Mouse (Mus musculus) C2C12 (cell line): ENCODE results near the gene Sh3kbp1. TPM values are rescaled to one million over a fixed set of nuclear protein-coding genes. Genes with fewer than 3 reads are reported as not detected.

Experiments used
- H3K27me3 ChIP-seq: one replicate; pipeline ENCODE4 v1.6.1; 2011; ENCODE audit not compliant: control insufficient read depth, insufficient read depth, insufficient read length
- H3K36me3 ChIP-seq: one replicate; pipeline ENCODE4 v1.6.1; 2011; ENCODE audit not compliant: control insufficient read depth, insufficient read depth
- H3K4me3 ChIP-seq: one replicate; pipeline ENCODE4 v1.5.1; 2011; ENCODE audit warnings: mild to moderate bottlenecking, control low read depth; ENCODE audit not compliant: poor library complexity, insufficient read depth, severe bottlenecking
- H3K79me2 ChIP-seq: one replicate; pipeline ENCODE4 v1.6.1; 2011; ENCODE audit not compliant: control insufficient read depth, insufficient read depth
- H3K79me3 ChIP-seq: one replicate; pipeline ENCODE4 v1.6.1; 2011; ENCODE audit warnings: low read depth, control low read depth
- H3ac ChIP-seq: one replicate; pipeline ENCODE3; 2011; ENCODE audit warnings: low read depth; ENCODE audit not compliant: control insufficient read depth, insufficient read length
- CEBPB ChIP-seq: IDR thresholded peaks from one replicate; pipeline ENCODE4 v1.6.1; 2011; ENCODE audit warnings: low read depth, mild to moderate bottlenecking, control low read depth, moderate library complexity
- CTCF ChIP-seq: IDR thresholded peaks from one replicate; pipeline ENCODE4 v1.5.1; 2011; ENCODE audit not compliant: control insufficient read depth, insufficient read depth, insufficient read length
- FOSL1 ChIP-seq: IDR thresholded peaks from one replicate; pipeline ENCODE4 v1.8.0; 2011; ENCODE audit warnings: mild to moderate bottlenecking, low read length; ENCODE audit not compliant: poor library complexity, insufficient read depth, severe bottlenecking
- MAX ChIP-seq: IDR thresholded peaks from one replicate; pipeline ENCODE4 v1.6.1; 2011; ENCODE audit warnings: mild to moderate bottlenecking, control low read depth
- MYOD1 ChIP-seq: IDR thresholded peaks from one replicate; pipeline ENCODE4 v1.6.1; 2011; ENCODE audit warnings: low read depth; ENCODE audit not compliant: control insufficient read depth, insufficient read length
- MYOG ChIP-seq: IDR thresholded peaks from one replicate; pipeline ENCODE4 v1.6.1; 2011; ENCODE audit not compliant: control insufficient read depth, insufficient read length; ENCODE audit errors: extremely low read depth
- USF1 ChIP-seq: IDR thresholded peaks from one replicate; pipeline ENCODE4 v1.6.1; 2011; ENCODE audit warnings: low read depth, mild to moderate bottlenecking, control low read depth, moderate library complexity
- polyA plus RNA-seq: library from polyadenylated mRNA; unstranded; fragments of >200 nt; fragmentation: generic; extraction: Trizol; gene quantifications from one replicate; pipeline ENCODE4 v1.2.1, GENCODE M21; 2012; ENCODE audit warnings: missing spikeins

Sh3kbp1 gene
- polyA plus RNA-seq, 1 experiment: 46.2 TPM

DNA sequence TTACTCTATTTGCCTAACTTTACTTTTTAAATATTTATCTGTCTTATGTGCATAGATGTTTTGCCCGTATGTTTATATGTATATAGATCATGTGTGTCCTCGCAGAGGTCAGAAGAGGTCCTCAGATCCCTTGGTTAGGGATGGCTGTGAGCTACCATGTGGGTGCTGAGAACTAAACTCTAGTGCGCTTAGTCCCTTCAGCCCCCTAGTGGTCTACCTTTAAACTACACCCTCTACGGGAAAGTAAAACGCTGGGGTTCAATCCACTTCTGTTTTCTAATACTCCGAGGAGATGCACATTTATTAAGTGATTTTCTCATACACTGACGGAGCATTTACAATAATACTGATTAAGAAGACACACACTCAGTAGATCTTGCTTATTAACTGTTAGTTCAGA is 44.3 kb downstream of the Sh3kbp1 start:
- TF ChIP-seq FOSL1 (no peak), MYOG (no peak), CEBPB (no peak), CTCF (no peak), MAX (no peak), MYOD1 (no peak), USF1 (no peak)
- no peak overlapping the region for H3K4me3 ChIP-seq
- peaks cover 6% of the 10 kb centered on the region for H3K79me3 ChIP-seq
- H3ac ChIP-seq: no peak overlapping the region
- peaks cover 16% of the 10 kb centered on the region for H3K79me2 ChIP-seq
- no peaks in the 10 kb centered on the region for H3K27me3 ChIP-seq
- no peaks in the 10 kb centered on the region for H3K36me3 ChIP-seq

DNA sequence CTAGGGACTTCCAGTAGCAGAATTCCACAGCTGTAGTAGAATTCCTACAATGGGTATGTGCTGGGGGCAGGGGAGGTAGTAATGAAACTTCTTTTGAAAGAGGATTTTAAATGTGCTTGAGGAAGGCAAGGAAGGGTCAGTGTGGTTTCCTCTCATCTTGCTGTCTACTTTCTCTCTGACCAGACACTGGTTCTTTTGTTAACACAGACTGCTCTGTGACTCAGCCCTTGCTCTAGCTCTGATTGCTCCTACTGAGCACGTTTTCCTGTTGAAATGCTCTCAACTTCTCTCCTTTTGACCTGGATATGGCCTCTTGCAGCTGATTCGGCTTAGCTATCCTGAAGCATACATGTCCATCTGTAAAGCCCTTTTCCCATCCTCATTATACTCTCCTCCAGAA is 45.4 kb downstream of the Sh3kbp1 start:
- H3K79me2 ChIP-seq: peaks cover 16% of the 10 kb centered on the region
- no peaks in the 10 kb centered on the region for H3K27me3 ChIP-seq
- no peak overlapping the region for H3ac ChIP-seq
- TF ChIP-seq CTCF (no peak), MYOG (no peak), MAX (no peak), FOSL1 (no peak), USF1 (no peak), CEBPB (no peak), MYOD1 (no peak)
- peaks cover 6% of the 10 kb centered on the region for H3K79me3 ChIP-seq
- H3K4me3 ChIP-seq: no peak overlapping the region
- no peaks in the 10 kb centered on the region for H3K36me3 ChIP-seq

DNA sequence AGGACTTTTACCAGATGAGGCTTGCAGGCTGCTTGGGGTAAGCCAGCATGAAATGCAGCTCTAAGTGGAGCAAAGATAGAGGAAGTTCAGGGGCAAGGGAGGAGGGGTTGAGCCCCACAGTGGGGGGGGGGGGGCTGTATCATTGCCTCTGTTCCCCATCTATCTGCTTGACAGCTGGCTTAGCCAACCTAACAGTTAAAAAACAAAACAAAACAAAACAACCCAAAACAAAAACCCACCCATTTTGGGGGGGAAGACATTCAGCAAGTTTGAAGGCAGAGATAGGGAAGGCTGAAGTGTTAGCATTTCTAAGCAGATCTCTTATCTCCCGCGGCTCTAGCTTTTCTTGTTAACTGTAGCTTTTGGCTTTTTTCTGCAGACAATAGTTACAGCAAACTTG is 49.2 kb downstream of the Sh3kbp1 start:
- Histone ChIP-seq H3K27me3 (no peaks in the 10 kb centered on the region), H3ac (no peak overlapping the region)

DNA sequence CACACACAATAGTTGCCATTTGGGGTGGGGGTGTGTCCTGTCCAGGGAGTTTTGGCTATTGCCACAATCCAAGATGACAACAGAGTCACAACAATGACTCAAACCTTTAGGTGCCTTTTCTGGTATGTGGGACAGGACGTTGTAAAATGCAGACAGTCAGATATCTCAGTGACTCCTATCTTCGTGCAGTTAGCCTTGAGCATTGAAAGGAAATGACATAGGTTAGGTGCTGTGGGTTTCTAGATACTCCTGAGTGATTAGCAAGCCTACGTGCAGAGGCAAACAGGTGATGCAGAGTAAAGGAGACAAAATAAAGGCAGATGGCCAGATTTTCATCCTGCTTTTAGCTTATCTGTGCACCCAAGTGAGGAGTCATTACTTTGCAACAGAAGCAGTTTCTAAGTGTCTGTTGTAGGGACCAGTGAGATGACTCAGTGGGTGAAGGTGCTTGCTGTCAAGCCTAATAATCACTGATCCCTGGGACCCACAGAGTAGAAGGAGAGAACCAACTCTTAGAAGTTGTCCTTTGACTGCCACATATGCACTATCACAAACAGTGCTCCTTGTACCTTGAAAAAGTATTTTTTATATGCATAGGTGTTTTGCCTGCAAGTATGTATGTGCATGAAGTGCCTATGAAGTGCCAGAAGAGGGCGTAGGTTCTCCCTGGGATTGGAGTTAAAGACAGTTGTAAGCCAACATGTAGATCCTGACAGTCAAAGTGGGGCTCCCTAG is 50.7 kb downstream of the Sh3kbp1 start:
- no peak for TF ChIP-seq CTCF
- no peak for TF ChIP-seq CEBPB
- TF ChIP-seq MYOD1: no peak
- TF ChIP-seq FOSL1: no peak
- no peak for TF ChIP-seq MYOG
- no peak for TF ChIP-seq USF1
- no peak for TF ChIP-seq MAX
- Histone ChIP-seq H3K79me3 (peaks cover 8% of the 10 kb centered on the region), H3K36me3 (no peaks in the 10 kb centered on the region), H3K27me3 (no peaks in the 10 kb centered on the region), H3K4me3 (no peak overlapping the region), H3ac (no peak overlapping the region), H3K79me2 (peaks cover 16% of the 10 kb centered on the region)

More for the DNA sequence above, 49.2 kb downstream of the Sh3kbp1 start:
- TF ChIP-seq MAX: no peak
- no peak for TF ChIP-seq MYOD1
- TF ChIP-seq CEBPB: no peak
- TF ChIP-seq USF1: no peak
- TF ChIP-seq MYOG: no peak
- TF ChIP-seq CTCF: no peak
- TF ChIP-seq FOSL1: no peak
- Histone ChIP-seq H3K36me3 (no peaks in the 10 kb centered on the region), H3K79me3 (peaks cover 8% of the 10 kb centered on the region), H3K4me3 (no peak overlapping the region), H3K79me2 (peaks cover 22% of the 10 kb centered on the region)

DNA sequence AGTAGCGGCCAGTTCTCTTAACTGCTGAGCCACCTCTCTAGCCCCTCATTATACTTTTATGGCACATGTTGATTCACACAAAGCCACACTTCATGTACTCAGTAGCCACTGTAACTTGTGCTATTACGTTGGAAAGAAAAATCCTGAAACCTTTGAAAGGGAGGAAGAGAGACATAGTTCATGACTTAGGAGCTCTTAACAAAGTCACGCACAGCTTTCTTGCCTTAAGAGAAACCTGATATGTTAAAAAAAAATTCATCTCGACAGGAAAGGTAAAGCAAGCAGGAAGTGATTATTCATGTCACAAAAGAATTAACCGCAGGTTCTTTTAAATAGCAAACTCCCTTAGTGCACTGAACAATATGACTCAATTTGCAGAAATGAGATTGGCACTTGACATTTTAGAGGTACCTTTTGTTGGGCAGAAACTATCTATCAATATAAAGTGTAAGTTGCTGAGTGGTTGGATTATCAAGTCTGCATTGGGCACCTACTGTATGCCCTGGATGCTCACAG is 51.3 kb downstream of the Sh3kbp1 start:
- H3K36me3 ChIP-seq: no peaks in the 10 kb centered on the region

More for the DNA sequence above, 51.3 kb downstream of the Sh3kbp1 start:
- Histone ChIP-seq H3K79me3 (peaks cover 7% of the 10 kb centered on the region), H3K79me2 (peaks cover 16% of the 10 kb centered on the region), H3ac (no peak overlapping the region), H3K4me3 (no peak overlapping the region), H3K27me3 (no peaks in the 10 kb centered on the region)
- TF ChIP-seq FOSL1 (no peak), CEBPB (no peak), MYOG (no peak), MAX (no peak), MYOD1 (no peak), USF1 (no peak), CTCF (no peak)
